Mouse (Mus musculus) lung, adult 2 months (tissue): ENCODE data around the gene Tuba4a.

Experiments
- CTCF ChIP-seq: fragments of 200-500 bp; IDR thresholded peaks from 2 replicates; pipeline ENCODE4 v1.5.1; 2011; ENCODE audit warnings: mild to moderate bottlenecking, low read length, control low read depth; ENCODE audit not compliant: insufficient read depth
- POLR2A ChIP-seq: fragments of 200-500 bp; IDR thresholded peaks from 2 replicates; pipeline ENCODE4 v1.6.1; 2011; ENCODE audit warnings: low read depth, mild to moderate bottlenecking, control low read depth, low read length, borderline replicate concordance; ENCODE audit errors: extremely low read depth

DNA sequence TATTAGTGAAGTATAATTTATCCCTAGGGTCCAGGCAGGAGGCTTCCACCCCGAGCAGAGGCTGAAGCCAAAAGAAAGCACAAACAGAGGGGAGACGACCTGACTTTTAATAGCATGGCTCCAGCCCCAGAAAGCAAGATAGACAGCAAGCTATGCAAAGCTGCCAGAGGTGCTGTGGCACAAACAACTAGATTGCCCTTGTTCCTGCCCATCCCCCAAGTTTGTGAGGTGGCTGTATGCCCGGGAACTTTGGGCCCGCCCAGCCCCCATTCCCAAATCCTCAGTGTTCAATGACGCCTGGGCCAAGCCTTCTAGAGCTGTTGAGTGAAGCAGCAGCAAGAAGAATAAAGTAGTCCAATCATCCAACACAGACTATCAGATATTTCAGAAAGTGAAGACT, 4.8 kb downstream of the Tuba4a start:
- TF ChIP-seq CTCF (no peak), POLR2A (no peak)
